Mouse (Mus musculus) stomach, embryonic 14.5 days (tissue): ENCODE results near the gene Prkd2. TPM values are rescaled to one million over a fixed set of nuclear protein-coding genes. Genes with fewer than 3 reads are reported as not detected.

Experiments
- ATAC-seq: fragments of 200-750 bp; cut with Nextera tagmentation; 2 replicates; pipeline ENCODE4 v1.8.0; 2017; ENCODE audit warnings: low read depth, moderate TSS enrichment; ENCODE audit not compliant: insufficient number of reproducible peaks, insufficient read depth, low FRiP score
- H3K27ac ChIP-seq: fragments of 300-500 bp; sonication (generic); 2 replicates; pipeline ENCODE4 v1.5.1; 2014; ENCODE audit warnings: mild to moderate bottlenecking, low read length, moderate library complexity, mixed read lengths
- H3K27me3 ChIP-seq: fragments of 300-500 bp; sonication (generic); 2 replicates; pipeline ENCODE4 v1.6.1; 2014; ENCODE audit warnings: low read length, control low read depth, mixed read lengths; ENCODE audit not compliant: control insufficient read depth, insufficient read depth
- H3K36me3 ChIP-seq: fragments of 300-500 bp; sonication (generic); 2 replicates; pipeline ENCODE4 v1.6.1; 2014; ENCODE audit warnings: mild to moderate bottlenecking, control low read depth, low read length, moderate library complexity, mixed read lengths; ENCODE audit not compliant: control insufficient read depth, insufficient read depth
- H3K4me1 ChIP-seq: fragments of 300-500 bp; sonication (generic); 2 replicates; pipeline ENCODE4 v1.6.1; 2014; ENCODE audit warnings: low read length, control low read depth, mixed read lengths; ENCODE audit not compliant: control insufficient read depth, insufficient read depth
- H3K4me2 ChIP-seq: fragments of 300-500 bp; sonication (generic); replicated peaks from 2 replicates; pipeline ENCODE4 v1.6.1; 2014; ENCODE audit warnings: low read depth, low read length, control low read depth
- H3K4me3 ChIP-seq: fragments of 300-500 bp; sonication (generic); 2 replicates; pipeline ENCODE4 v1.5.1; 2014; ENCODE audit warnings: low read depth, low read length, control low read depth
- H3K9ac ChIP-seq: fragments of 300-500 bp; sonication (generic); replicated peaks from 2 replicates; pipeline ENCODE4 v1.6.1; 2014; ENCODE audit warnings: low read depth, mild to moderate bottlenecking, control low read depth, low read length, moderate library complexity, mixed read lengths
- H3K9me3 ChIP-seq: fragments of 300-500 bp; sonication (generic); 2 replicates; pipeline ENCODE4 v1.6.1; 2016; ENCODE audit warnings: low read depth, low read length, control low read depth; ENCODE audit not compliant: control insufficient read depth
- WGBS: fragments of 180-500 bp; shearing (Covaris S2); extraction: QIAGEN DNeasy Blood & Tissue Kit; methylation state at CpG from one replicate; pipeline ENCODE4 v1.1.7; 2014; 5-methylcytosine and 5-hydroxymethylcytosine counted together
- polyA plus RNA-seq: library from polyadenylated mRNA; unstranded; fragments of >200 nt; fragmentation: Nextera tagmentation; extraction: Ambion mirVana; gene quantifications from 2 replicates; pipeline ENCODE4 v1.2.1, GENCODE M21; 2014

Prkd2 gene
- polyA plus RNA-seq, 1 experiment from 2014 or later: 14.6 TPM

GRCm38 (mm10) chr7:16820271-16820763 is 22.4 kb upstream of the Prkd2 start:
- Histone ChIP-seq H3K9ac (no peak overlapping the region), H3K27me3 (no peaks in the 10 kb centered on the region), H3K4me2 (no peak overlapping the region), H3K27ac (no peak overlapping the region), H3K4me3 (no peak overlapping the region), H3K9me3 (no peaks in the 10 kb centered on the region), H3K4me1 (peaks cover 32% of the 10 kb centered on the region), H3K36me3 (peaks cover 18% of the 10 kb centered on the region)
- no peak for ATAC-seq
- 62% methylated on average over 5 of the region's 5 CpGs for WGBS

GRCm38 (mm10) chr7:16821091-16821490 is 21.6 kb upstream of the Prkd2 start:
- Histone ChIP-seq H3K36me3 (peaks cover 23% of the 10 kb centered on the region), H3K4me1 (peaks cover 32% of the 10 kb centered on the region), H3K9me3 (no peaks in the 10 kb centered on the region), H3K27me3 (no peaks in the 10 kb centered on the region), H3K4me3 (no peak overlapping the region), H3K9ac (no peak overlapping the region), H3K27ac (no peak overlapping the region), H3K4me2 (no peak overlapping the region)
- 52% methylated on average over 3 of the region's 3 CpGs for WGBS
- ATAC-seq: no peak

GRCm38 (mm10) chr7:16821669-16822101 is 21.0 kb upstream of the Prkd2 start:
- H3K4me1 ChIP-seq: peaks cover 32% of the 10 kb centered on the region

GRCm38 (mm10) chr7:16823734-16824133 is 19.0 kb upstream of the Prkd2 start:
- no peaks in the 10 kb centered on the region for H3K9me3 ChIP-seq
- no peak overlapping the region for H3K9ac ChIP-seq
- no peak overlapping the region for H3K4me3 ChIP-seq
- H3K4me2 ChIP-seq: no peak overlapping the region
- H3K27me3 ChIP-seq: no peaks in the 10 kb centered on the region
- WGBS: 75% methylated on average over 5 of the region's 5 CpGs
- peaks cover 15% of the 10 kb centered on the region for H3K4me1 ChIP-seq
- H3K27ac ChIP-seq: no peak overlapping the region
- ATAC-seq: no peak
- peaks cover 45% of the 10 kb centered on the region for H3K36me3 ChIP-seq

More at GRCm38 (mm10) chr7:16821669-16822101, 21.0 kb upstream of the Prkd2 start:
- ATAC-seq: no peak
- Histone ChIP-seq H3K9ac (no peak overlapping the region), H3K9me3 (no peaks in the 10 kb centered on the region), H3K4me2 (no peak overlapping the region), H3K27ac (no peak overlapping the region), H3K4me3 (no peak overlapping the region), H3K36me3 (peaks cover 29% of the 10 kb centered on the region), H3K27me3 (no peaks in the 10 kb centered on the region)
- 72% methylated on average over 4 of the region's 4 CpGs for WGBS

GRCm38 (mm10) chr7:16825785-16826184 is 16.9 kb upstream of the Prkd2 start:
- peaks cover 65% of the 10 kb centered on the region for H3K36me3 ChIP-seq
- H3K4me3 ChIP-seq: no peak overlapping the region
- no peak overlapping the region for H3K9ac ChIP-seq
- no peaks in the 10 kb centered on the region for H3K27me3 ChIP-seq
- 82% methylated on average over 10 of the region's 10 CpGs for WGBS
- no peak overlapping the region for H3K27ac ChIP-seq
- H3K4me1 ChIP-seq: 0 out of 2 replicates have a peak, but pooled peaks cover 4% of the 10 kb centered on the region
- no peaks in the 10 kb centered on the region for H3K9me3 ChIP-seq
- ATAC-seq: no peak
- no peak overlapping the region for H3K4me2 ChIP-seq

- WGBS: 85% methylated on average over 5 of the region's 5 CpGs
- Histone ChIP-seq H3K9ac (no peak overlapping the region), H3K36me3 (peaks cover 72% of the 10 kb centered on the region), H3K27me3 (no peaks in the 10 kb centered on the region), H3K4me3 (no peak overlapping the region), H3K4me1 (no peaks in the 10 kb centered on the region), H3K27ac (no peak overlapping the region), H3K4me2 (no peak overlapping the region), H3K9me3 (no peaks in the 10 kb centered on the region)
- ATAC-seq: no peak
These were observed 16.1 kb upstream of the Prkd2 start for GRCm38 (mm10) chr7:16826571-16826970.

- no peak overlapping the region for H3K4me3 ChIP-seq
- H3K9me3 ChIP-seq: no peaks in the 10 kb centered on the region
- H3K27ac ChIP-seq: no peak overlapping the region
- no peaks in the 10 kb centered on the region for H3K27me3 ChIP-seq
- no peak overlapping the region for H3K4me2 ChIP-seq
- H3K9ac ChIP-seq: no peak overlapping the region
- ATAC-seq: no peak
- H3K4me1 ChIP-seq: no peaks in the 10 kb centered on the region
- peaks cover 79% of the 10 kb centered on the region for H3K36me3 ChIP-seq
- WGBS: 79% methylated on average over 4 of the region's 4 CpGs
These were observed 15.4 kb upstream of the Prkd2 start for GRCm38 (mm10) chr7:16827274-16827673.

GRCm38 (mm10) chr7:16830449-16830848 is 12.3 kb upstream of the Prkd2 start:
- Histone ChIP-seq H3K4me2 (no peak overlapping the region), H3K36me3 (peaks cover 89% of the 10 kb centered on the region), H3K9me3 (no peaks in the 10 kb centered on the region), H3K4me3 (no peak overlapping the region), H3K27ac (no peak overlapping the region), H3K27me3 (no peaks in the 10 kb centered on the region), H3K9ac (no peak overlapping the region), H3K4me1 (no peaks in the 10 kb centered on the region)
- ATAC-seq: no peak
- WGBS: 80% methylated on average over 9 of the region's 9 CpGs
